Mouse (Mus musculus) brain, embryonic 14.5 days (tissue): ENCODE results near the gene Clmn.

ENCODE experiments used
- CTCF ChIP-seq: fragments of 200-500 bp; IDR thresholded peaks from 2 replicates; pipeline ENCODE4 v1.5.1; 2012; ENCODE audit warnings: inconsistent platforms, mild to moderate bottlenecking, moderate library complexity, borderline replicate concordance; ENCODE audit not compliant: insufficient read depth, insufficient read length; ENCODE audit errors: extremely low read depth
- POLR2A ChIP-seq: fragments of 200-500 bp; IDR thresholded peaks from 2 replicates; pipeline ENCODE4 v1.6.1; 2012; ENCODE audit warnings: mild to moderate bottlenecking, inconsistent platforms, borderline replicate concordance; ENCODE audit not compliant: poor library complexity, insufficient read depth, insufficient read length, severe bottlenecking; ENCODE audit errors: extremely low read depth

GRCm38 (mm10) chr12:104715453-104715852 lies 149.4 kb downstream of the Clmn start:
- TF ChIP-seq CTCF (no peak), POLR2A (no peak)
